In genomic region chr6:136286589-136286988, GRCm38 (mm10) we compare ENCODE assay signal across 22 mouse cellular contexts. TPM values are rescaled to one million over a fixed set of nuclear protein-coding genes. Genes with fewer than 3 reads are reported as not detected.
"Had no signal": no experiment of that assay in that cellular context is flagged by ENCODE, and none has a peak within 500 bp of the region (broad histone marks: within the 10 kb centered on the region; RNA-seq: fewer than 3 reads in every experiment).

No protein-coding gene starts in this region.

- H3K4me2 ChIP-seq: liver, embryonic 13.5 days; midbrain, embryonic 11.5 days; neural tube, embryonic 13.5 days had no signal

- H3K9ac ChIP-seq: liver, embryonic 13.5 days; neural tube, embryonic 13.5 days had no signal

- DNase-seq: kidney, adult 18-20 months; kidney, adult 9 months; kidney, postnatal 14 days; kidney, postnatal 4 days; liver, embryonic 13.5 days; lung, adult 2 months; lung, postnatal 14 days; lung, postnatal 4 days; thymus, adult 2 months; thymus, postnatal 14 days; thymus, postnatal 4 days had no signal

- H3K4me1 ChIP-seq: liver, embryonic 13.5 days had no signal

- H3K9me3 ChIP-seq: neural tube, embryonic 13.5 days had no signal

- H3K27me3 ChIP-seq: liver, embryonic 13.5 days; neural tube, embryonic 13.5 days had no signal

- H3K27ac ChIP-seq: liver, embryonic 13.5 days; neural tube, embryonic 13.5 days had no signal

- H3K4me3 ChIP-seq: liver, embryonic 13.5 days; neural tube, embryonic 13.5 days had no signal

- H3K36me3 ChIP-seq: liver, embryonic 13.5 days; neural tube, embryonic 13.5 days had no signal

RNA-seq across cellular contexts. Expression of gene Gm8994, which starts 40.8 kb away (rescaled TPM):
- polyA plus RNA-seq: kidney, embryonic 16.5 days; limb, embryonic 11.5 days; liver, adult 2 months; liver, embryonic 13.5 days; liver, embryonic 16.5 days; lung, adult 2 months; lung, embryonic 16.5 days; midbrain, embryonic 11.5 days; neural tube, embryonic 13.5 days; small intestine, adult 2 months; spleen, adult 2 months; stomach, embryonic 16.5 days; testis, adult 2 months had no signal
